Mouse (Mus musculus) adrenal gland, postnatal 25 days (tissue): ENCODE results near the gene Wtap. TPM values are rescaled to one million over a fixed set of nuclear protein-coding genes. Genes with fewer than 3 reads are reported as not detected.
A peak's percentile ranks its signal among the peaks of the same experiment; 100 is the strongest.
"Not testable (repeated sequence)": the region's sequence is repeated elsewhere in the genome, so short reads cannot be mapped to it uniquely, and the experiment has no call there.

Experiments
- DNase-seq: peaks from one replicate; pipeline ENCODE4 v3.0.0; 2021; ENCODE audit warnings: mixed read lengths
- long read RNA-seq: library from polyadenylated mRNA; stranded (forward); transcript quantifications from one replicate; pipeline ENCODE4 v2.0.0, GENCODE M21; 2021
- total RNA-seq: library from RNA; stranded (reverse); gene quantifications from 2 replicates; pipeline ENCODE4 v1.2.3, GENCODE M21; 2021

Wtap gene
- 60.2 and 67.5 TPM in 2 replicates for total RNA-seq
- long read RNA-seq, transcript Wtap-201 (8 exons, 2,051 nt) = minor isoform, 15 of 50 reads
- long read RNA-seq, transcript Wtap-204 (6 exons, 3,187 nt) = major isoform, 16 of 50 reads
- long read RNA-seq, transcript Wtap-203 (8 exons, 2,060 nt) = minor isoform, 7 of 50 reads
- long read RNA-seq, partial matches to known transcripts = 2 of 50 reads
- long read RNA-seq, other reads (novel, unspliced or antisense) = 6 of 50 reads

DNA sequence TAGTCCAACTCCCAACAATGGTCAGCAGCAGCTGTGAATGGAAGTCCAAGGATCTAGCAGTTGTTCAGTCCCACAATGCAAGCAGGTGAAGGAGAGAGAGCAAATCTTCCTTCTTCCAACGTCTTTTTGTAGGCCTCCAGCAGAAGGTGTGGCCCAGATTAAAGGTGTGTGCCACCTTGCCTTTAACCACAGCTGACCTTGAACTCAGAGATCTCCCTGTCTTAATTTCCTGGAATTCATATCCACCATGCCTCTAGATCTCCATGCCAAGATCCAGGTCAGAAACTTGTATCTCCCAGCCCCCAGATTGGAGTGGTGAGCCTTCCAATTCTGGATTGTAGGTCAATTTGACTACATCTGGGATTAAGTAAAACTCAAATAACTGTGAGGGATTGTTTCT is at the start of gene Wtap:
Gene Wtap (minus strand): TSS at position 101 of the 400 bp plus-strand sequence.
- no peak for DNase-seq

DNA sequence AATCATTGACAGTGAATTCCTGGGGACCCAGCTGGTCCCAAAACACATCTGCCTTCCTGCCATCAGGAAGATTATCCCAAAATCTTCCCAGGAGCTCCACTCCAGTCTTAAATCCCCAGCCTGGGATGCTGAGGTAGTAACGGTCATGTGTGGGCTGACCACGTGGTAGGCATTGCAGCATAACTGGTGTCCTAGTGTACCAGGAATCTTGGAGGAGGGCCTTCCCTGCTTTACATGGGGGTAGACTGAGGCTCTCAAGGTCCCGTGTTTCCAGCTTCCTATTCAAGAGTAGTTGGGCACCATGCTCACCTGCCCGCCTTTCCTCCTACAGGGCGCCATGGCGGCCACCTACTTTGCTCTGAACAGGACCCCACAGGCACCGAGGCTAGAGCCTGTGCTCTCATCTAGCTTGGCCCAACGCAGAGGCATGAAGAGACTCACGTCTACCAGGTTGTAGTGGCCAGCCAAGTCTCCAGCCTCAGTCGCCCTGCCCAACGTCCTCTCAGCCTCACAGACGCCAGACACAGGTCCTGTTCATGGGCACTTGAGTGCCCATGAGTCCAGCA is 42.7 kb upstream of the Wtap start:
- not testable (repeated sequence) for DNase-seq

- no peak for DNase-seq
Observed at GRCm38 (mm10) chr17:13013316-13013715, 19.3 kb upstream of the Wtap start.

DNA sequence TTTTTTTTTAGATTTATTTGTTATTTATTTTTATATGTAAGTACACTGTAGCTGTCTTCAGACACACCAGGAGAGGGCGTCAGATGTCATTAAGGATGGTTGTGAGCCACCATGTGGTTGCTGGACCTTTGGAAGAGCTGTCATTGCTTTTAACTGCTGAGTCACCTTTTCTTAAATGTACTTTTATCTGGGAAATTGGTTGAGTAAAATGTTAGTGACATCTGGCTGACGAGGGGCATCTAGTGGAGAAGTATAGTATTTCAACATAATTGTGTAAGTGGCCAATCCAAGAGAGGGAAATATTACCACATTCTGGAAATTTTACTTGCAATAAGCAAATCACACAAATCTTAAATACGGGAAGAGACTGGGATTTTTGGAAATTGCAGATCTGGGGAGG is 15.9 kb upstream of the Wtap start:
- no peak for DNase-seq

- DNase-seq = peak; percentile 7
Observed at GRCm38 (mm10) chr17:13008528-13008927, 14.6 kb upstream of the Wtap start.

DNA sequence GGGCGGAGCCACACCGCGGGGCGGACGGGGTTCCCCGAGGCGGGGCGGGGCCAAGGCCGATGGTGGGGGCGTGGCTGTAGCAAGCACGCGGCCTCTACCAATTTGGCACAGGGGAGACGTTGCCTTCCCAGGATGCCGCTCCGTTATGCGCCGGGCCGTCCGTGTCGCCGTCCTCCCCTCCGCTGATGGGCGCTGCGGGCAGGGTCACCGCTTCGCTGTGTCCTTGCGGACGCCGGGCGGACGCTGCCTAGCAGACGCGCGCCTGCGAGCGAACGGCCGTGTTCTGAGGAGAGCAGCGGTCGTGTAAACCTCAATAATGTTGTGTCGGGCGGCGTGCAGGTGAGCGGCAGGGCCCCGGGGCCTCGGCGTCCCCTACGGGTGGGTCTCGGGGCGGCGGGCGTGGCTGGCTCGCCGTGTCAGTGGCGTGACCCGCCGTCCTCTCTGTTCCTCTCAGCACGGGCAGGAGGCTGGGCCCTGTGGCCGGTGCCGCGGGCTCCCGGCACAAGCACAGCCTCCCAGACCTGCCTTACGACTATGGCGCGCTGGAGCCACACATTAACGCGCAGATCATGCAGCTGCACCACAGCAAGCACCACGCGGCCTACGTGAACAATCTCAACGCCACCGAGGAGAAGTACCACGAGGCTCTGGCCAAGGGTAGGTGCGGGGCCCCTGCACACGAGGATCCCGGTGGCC is 13.9 kb upstream of the Wtap start:
- DNase-seq = peak; percentile 100

DNA sequence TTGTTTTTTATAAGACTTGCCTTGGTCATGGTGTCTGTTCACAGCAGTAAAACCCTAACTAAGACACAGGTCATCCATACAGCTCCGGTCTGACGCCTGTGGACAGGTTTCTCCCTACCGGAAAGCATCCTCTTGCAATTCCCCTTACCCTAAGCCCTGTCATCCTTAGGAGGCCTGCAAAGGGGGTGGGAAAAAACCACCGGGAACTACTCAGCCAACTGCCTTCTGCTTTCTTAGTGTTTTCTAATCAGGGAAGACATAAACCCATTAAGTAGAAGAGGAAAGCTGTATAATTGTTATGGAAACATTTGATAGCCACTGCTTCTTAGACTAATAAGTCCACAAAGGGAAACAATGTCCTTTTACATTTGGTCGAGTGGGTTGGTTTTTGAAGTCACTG is 13.0 kb upstream of the Wtap start:
- no peak for DNase-seq

DNA sequence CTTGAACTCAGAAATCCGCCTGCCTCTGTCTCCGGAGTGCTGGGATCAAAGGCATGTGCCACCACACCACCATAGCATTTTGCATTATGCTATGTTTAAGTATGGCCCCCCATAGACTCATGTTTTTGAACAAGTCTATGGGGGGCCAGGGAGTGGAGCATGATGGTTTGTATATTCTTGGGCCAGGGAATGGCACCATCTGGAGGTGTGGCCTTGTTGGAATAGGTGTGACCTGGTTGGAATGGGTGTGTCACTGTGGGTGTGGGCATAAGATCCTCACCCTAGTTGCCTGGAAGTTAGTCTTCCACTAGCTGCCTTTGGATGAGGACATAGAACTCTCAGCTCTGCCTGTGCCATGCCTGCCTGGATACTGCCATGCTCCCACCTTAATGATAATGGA is 12.6 kb upstream of the Wtap start, which contains the start of gene Sod2:
Gene Sod2 (plus strand): TSS at position 301 of the 400 bp plus-strand sequence.
- DNase-seq = not testable (repeated sequence)

DNA sequence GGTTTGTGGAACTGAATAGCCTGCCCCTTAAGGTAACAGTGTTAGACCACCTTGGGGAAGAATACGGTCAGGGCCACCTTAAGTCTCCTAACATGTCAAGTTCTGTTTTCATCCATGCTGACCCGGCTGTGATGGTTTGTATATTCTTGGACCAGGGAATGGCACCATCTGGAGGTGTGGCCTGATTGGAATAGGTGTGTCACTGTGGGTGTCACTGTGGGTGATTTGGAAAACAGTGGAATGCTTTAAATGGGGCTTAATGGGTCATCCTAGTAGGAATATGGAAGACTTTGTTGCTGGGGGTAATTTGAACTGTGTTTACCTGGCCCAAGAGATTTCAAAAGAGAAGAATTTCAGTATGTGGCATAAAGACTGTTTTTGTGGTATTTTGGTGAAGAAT is 10.5 kb upstream of the Wtap start:
- not testable (repeated sequence) for DNase-seq

GRCm38 (mm10) chr17:13002243-13002642 is 8.3 kb upstream of the Wtap start:
- not testable (repeated sequence) for DNase-seq

- DNase-seq = no peak
Observed at GRCm38 (mm10) chr17:12999069-12999468, 5.1 kb upstream of the Wtap start.

- DNase-seq = no peak
Observed at GRCm38 (mm10) chr17:12997890-12998289, 3.9 kb upstream of the Wtap start.

- peak; percentile 52 for DNase-seq
Observed at GRCm38 (mm10) chr17:12996345-12996744, 2.4 kb upstream of the Wtap start.

GRCm38 (mm10) chr17:12992470-12992991 is 1.4 kb downstream of the Wtap start:
- DNase-seq = peak; percentile 96

GRCm38 (mm10) chr17:12991635-12992358 is 2.2 kb downstream of the Wtap start:
- peak; percentile 91 for DNase-seq

DNA sequence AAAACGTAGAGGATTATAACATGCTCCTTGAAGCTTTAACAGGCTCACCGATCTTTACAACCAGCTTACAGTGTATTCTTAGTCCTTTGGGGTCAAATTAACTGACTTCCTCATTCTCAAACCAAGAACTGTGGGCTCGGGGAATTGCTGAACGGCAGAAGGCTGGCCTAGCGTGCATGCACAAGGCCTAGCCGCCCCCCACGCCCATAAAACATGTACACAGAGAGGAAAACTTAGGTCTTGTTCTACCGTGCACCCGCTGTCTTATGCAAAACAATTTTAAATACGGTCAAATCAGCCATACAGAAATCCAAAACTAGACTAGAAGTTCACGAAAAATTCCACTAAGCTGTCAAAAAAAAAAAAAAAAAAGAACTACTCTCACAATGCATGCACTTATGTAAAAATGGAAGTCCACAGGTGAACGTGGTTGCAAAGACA is 2.8 kb downstream of the Wtap start:
- DNase-seq = no peak

- DNase-seq = no peak
Observed at GRCm38 (mm10) chr17:12990567-12991145, 3.3 kb downstream of the Wtap start.

DNA sequence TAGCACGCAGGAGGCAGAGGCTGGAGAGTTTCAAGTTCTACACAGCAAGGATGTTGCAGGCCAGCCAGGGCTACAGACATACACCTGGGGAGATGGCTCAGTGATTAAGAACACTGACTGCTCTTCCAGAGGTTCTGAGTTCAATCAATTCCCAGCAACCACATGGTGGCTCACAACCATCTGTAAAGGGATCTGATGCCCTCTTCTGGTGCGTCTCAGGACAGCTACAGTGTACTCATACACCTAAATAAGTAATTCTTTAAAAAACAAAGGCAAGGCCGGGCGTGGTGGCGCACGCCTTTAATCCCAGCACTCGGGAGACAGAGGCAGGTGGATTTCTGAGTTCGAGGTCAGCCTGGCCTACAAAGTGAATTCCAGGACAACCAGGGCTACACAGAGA is 5.9 kb downstream of the Wtap start:
- DNase-seq = not testable (repeated sequence)

DNA sequence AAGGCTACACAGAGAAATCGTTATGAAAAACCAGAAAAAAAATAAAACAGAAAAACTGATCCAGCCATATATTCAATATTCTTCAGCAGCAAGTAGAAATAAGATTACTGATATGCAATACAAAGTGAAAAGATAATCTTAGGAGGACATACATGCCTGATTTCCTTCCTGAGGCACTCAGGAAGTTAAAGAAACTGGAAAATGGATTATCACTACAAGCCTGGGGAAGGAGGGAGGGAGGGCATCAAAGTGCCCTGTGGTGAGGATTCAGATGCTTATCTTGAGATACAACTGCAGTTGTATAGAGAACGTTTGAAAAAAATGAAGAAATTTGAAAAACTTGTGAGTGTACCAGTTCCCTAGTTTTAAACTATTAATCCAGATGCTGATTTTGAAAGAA is 10.0 kb downstream of the Wtap start:
- DNase-seq = no peak

DNA sequence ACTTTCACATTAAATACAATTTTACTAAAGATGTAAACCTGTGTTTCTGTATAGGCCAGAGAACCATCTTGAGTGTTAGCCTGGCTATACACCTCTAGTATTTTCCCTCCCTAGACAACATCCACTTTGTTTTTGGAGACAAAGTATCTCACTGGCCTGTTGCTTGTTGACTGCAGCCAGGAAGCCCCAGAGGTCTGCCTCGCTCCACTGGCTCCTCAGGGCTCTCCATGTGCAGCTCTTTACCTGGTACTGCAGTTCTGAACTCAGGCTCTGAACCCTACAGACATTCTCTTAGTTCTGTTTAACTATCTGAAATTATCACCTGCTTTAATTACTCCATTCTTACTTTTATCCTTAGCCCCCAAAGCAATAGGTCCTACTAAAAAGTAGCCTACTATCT is 15.4 kb downstream of the Wtap start:
- no peak for DNase-seq

- DNase-seq = no peak
Observed at GRCm38 (mm10) chr17:12973851-12974250, 20.1 kb downstream of the Wtap start.

DNA sequence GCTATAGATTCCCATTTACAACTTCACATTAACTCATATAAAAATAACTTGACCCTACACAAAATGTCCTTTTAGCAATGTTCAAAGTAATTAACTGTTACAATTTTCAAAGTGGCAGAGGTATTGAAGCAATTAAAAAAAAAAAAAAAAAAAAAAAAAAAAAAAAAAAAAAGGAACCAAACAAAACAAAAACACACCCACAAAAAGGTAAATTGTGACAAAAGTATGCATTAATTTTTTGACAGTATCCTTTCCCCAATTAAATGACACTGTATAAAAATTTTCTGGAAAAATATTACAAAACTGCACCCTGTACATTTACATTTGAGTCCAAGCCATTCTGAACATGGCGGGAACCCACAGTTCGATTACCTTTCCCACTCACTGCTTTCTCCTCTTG is 26.8 kb downstream of the Wtap start:
- DNase-seq = no peak
